Mouse (Mus musculus): Measurements from ENCODE around the gene Etv2. TPM values are rescaled to one million over a fixed set of nuclear protein-coding genes. Genes with fewer than 3 reads are reported as not detected.
A peak's percentile ranks its signal among the peaks of the same experiment; 100 is the strongest.

Gene Etv2
- total and polyA plus RNA-seq, 2 experiments, result 0.18 TPM; not detected in 1

- no peak for DNase-seq (ENCODE audit: extremely low read depth, low read depth, low spot score)
- Histone ChIP-seq H3K4me3 (ENCODE audit: insufficient read depth, low read depth, low read length) (no peak overlapping the region), H3K27me3 (ENCODE audit: control insufficient read depth, insufficient read depth, low read length) (peaks cover 11% of the 10 kb centered on the region; the same call in 1 of the 2 replicates), H3K4me1 (ENCODE audit: control insufficient read depth, insufficient read depth, low read length) (no peaks in the 10 kb centered on the region), H3K36me3 (ENCODE audit: control insufficient read depth, insufficient read depth, low read length) (no peaks in the 10 kb centered on the region), H3K79me2 (ENCODE audit: control insufficient read depth, insufficient read depth, low read length) (no peaks in the 10 kb centered on the region), H3K27ac (replicated peaks; ENCODE audit: insufficient read depth, low read depth, low read length) (no peak overlapping the region), H3K9ac (ENCODE audit: low read depth, low read length) (no peak overlapping the region)
- TF ChIP-seq CTCF (IDR thresholded peaks at IDR 0.05; ENCODE audit: low read depth, low read length) (peak; percentile 75), POLR2A (IDR thresholded peaks at IDR 0.05; ENCODE audit: extremely low read depth, insufficient read depth, low read length) (no peak)
- 3% methylated on average over 20 of the region's 20 CpGs for WGBS
Measured at GRCm38 (mm10) chr7:30634621-30635020, 1.0 kb downstream of the Etv2 start.

GRCm38 (mm10) chr7:30633762-30634412 is 1.8 kb downstream of the Etv2 start:
- WGBS, result 15% methylated on average over 27 of the region's 27 CpGs
- peaks cover 11% of the 10 kb centered on the region; the same call in 1 of the 2 replicates for H3K27me3 ChIP-seq (ENCODE audit: control insufficient read depth, insufficient read depth, low read length)
- H3K4me3 ChIP-seq (ENCODE audit: insufficient read depth, low read depth, low read length), result no peak overlapping the region

GRCm38 (mm10) chr7:30629013-30629412 is 6.6 kb downstream of the Etv2 start:
- Histone ChIP-seq H3K4me1 (ENCODE audit: control insufficient read depth, insufficient read depth, low read length) (peaks cover 4% of the 10 kb centered on the region), H3K9ac (ENCODE audit: low read depth, low read length) (no peak overlapping the region), H3K79me2 (ENCODE audit: control insufficient read depth, insufficient read depth, low read length) (peaks cover 17% of the 10 kb centered on the region), H3K36me3 (ENCODE audit: control insufficient read depth, insufficient read depth, low read length) (peaks cover 4% of the 10 kb centered on the region; the same call in 1 of the 2 replicates), H3K27me3 (ENCODE audit: control insufficient read depth, insufficient read depth, low read length) (peaks cover 8% of the 10 kb centered on the region; the same call in 1 of the 2 replicates), H3K27ac (replicated peaks; ENCODE audit: insufficient read depth, low read depth, low read length) (no peak overlapping the region), H3K4me3 (ENCODE audit: insufficient read depth, low read depth, low read length) (no peak overlapping the region)
- DNase-seq (ENCODE audit: extremely low read depth, low read depth, low spot score), result no peak
- TF ChIP-seq CTCF (IDR thresholded peaks at IDR 0.05; ENCODE audit: low read depth, low read length) (no peak), POLR2A (IDR thresholded peaks at IDR 0.05; ENCODE audit: extremely low read depth, insufficient read depth, low read length) (no peak)

More at GRCm38 (mm10) chr7:30633762-30634412, 1.8 kb downstream of the Etv2 start:
- Histone ChIP-seq H3K36me3 (ENCODE audit: control insufficient read depth, insufficient read depth, low read length) (no peaks in the 10 kb centered on the region), H3K79me2 (ENCODE audit: control insufficient read depth, insufficient read depth, low read length) (no peaks in the 10 kb centered on the region), H3K9ac (ENCODE audit: low read depth, low read length) (no peak overlapping the region), H3K4me1 (ENCODE audit: control insufficient read depth, insufficient read depth, low read length) (no peaks in the 10 kb centered on the region), H3K27ac (replicated peaks; ENCODE audit: insufficient read depth, low read depth, low read length) (no peak overlapping the region)
- TF ChIP-seq CTCF (IDR thresholded peaks at IDR 0.05; ENCODE audit: low read depth, low read length), result no peak
- TF ChIP-seq POLR2A (IDR thresholded peaks at IDR 0.05; ENCODE audit: extremely low read depth, insufficient read depth, low read length), result no peak
- no peak for DNase-seq (ENCODE audit: extremely low read depth, low read depth, low spot score)

GRCm38 (mm10) chr7:30626647-30627046 is 9.0 kb downstream of the Etv2 start:
- H3K27me3 ChIP-seq (ENCODE audit: control insufficient read depth, insufficient read depth, low read length), result no peaks in the 10 kb centered on the region
- peaks cover 25% of the 10 kb centered on the region for H3K79me2 ChIP-seq (ENCODE audit: control insufficient read depth, insufficient read depth, low read length)
- H3K27ac ChIP-seq (replicated peaks; ENCODE audit: insufficient read depth, low read depth, low read length), result no peak overlapping the region
- H3K4me1 ChIP-seq (ENCODE audit: control insufficient read depth, insufficient read depth, low read length), result peaks cover 7% of the 10 kb centered on the region
- 88% methylated on average over 5 of the region's 5 CpGs for WGBS
- H3K36me3 ChIP-seq (ENCODE audit: control insufficient read depth, insufficient read depth, low read length), result peaks cover 18% of the 10 kb centered on the region; the same call in 1 of the 2 replicates
- TF ChIP-seq CTCF (IDR thresholded peaks at IDR 0.05; ENCODE audit: low read depth, low read length), result no peak
- no peak for TF ChIP-seq POLR2A (IDR thresholded peaks at IDR 0.05; ENCODE audit: extremely low read depth, insufficient read depth, low read length)
- H3K9ac ChIP-seq (ENCODE audit: low read depth, low read length), result no peak overlapping the region
- no peak for DNase-seq (ENCODE audit: extremely low read depth, low read depth, low spot score)
- no peak overlapping the region for H3K4me3 ChIP-seq (ENCODE audit: insufficient read depth, low read depth, low read length)

- under 1% methylated on average over 44 of the region's 44 CpGs for WGBS
- Histone ChIP-seq H3K4me1 (ENCODE audit: control insufficient read depth, insufficient read depth, low read length) (peaks cover 12% of the 10 kb centered on the region), H3K36me3 (ENCODE audit: control insufficient read depth, insufficient read depth, low read length) (peaks cover 22% of the 10 kb centered on the region)
Measured at GRCm38 (mm10) chr7:30625530-30626384, 9.9 kb downstream of the Etv2 start, which contains the start of gene Cox6b1. Gene Cox6b1, minus strand, starts transcription at chr7:30626151.

More at GRCm38 (mm10) chr7:30625530-30626384, 9.9 kb downstream of the Etv2 start, which contains the start of gene Cox6b1:
- TF ChIP-seq CTCF (IDR thresholded peaks at IDR 0.05; ENCODE audit: low read depth, low read length) (no peak), POLR2A (IDR thresholded peaks at IDR 0.05; ENCODE audit: extremely low read depth, insufficient read depth, low read length) (peak; percentile 52; the same call in 1 of the 2 replicates)
- Histone ChIP-seq H3K9ac (ENCODE audit: low read depth, low read length) (peak within 1 kb of the TSS; percentile 97), H3K27ac (replicated peaks; ENCODE audit: insufficient read depth, low read depth, low read length) (peak within 1 kb of the TSS; percentile 99), H3K79me2 (ENCODE audit: control insufficient read depth, insufficient read depth, low read length) (peaks cover 25% of the 10 kb centered on the region), H3K27me3 (ENCODE audit: control insufficient read depth, insufficient read depth, low read length) (no peaks in the 10 kb centered on the region), H3K4me3 (ENCODE audit: insufficient read depth, low read depth, low read length) (peak within 1 kb of the TSS; percentile 97)
- DNase-seq (ENCODE audit: extremely low read depth, low read depth, low spot score), result peak; percentile 90

Measured in liver, adult 2 months (tissue).